Mouse (Mus musculus): Measurements from ENCODE around the gene Aif1.

- no peak for TF ChIP-seq MYOG (IDR thresholded peaks at IDR 0.05; ENCODE audit: control insufficient read depth, extremely low read depth, insufficient read length)
- no peak for TF ChIP-seq CTCF (IDR thresholded peaks at IDR 0.05; ENCODE audit: control insufficient read depth, insufficient read depth, insufficient read length)
Measured at GRCm38 (mm10) chr17:35225456-35225855, 49.6 kb upstream of the Aif1 start.

Data from C2C12 (cell line).